Mouse (Mus musculus) olfactory bulb, adult 2 months (tissue): ENCODE results near the gene Atp2a3.

Experiments
- CTCF ChIP-seq: fragments of 200-500 bp; IDR thresholded peaks from 2 replicates; pipeline ENCODE4 v1.5.1; 2012; ENCODE audit warnings: low read depth, mild to moderate bottlenecking, low read length, moderate library complexity; ENCODE audit not compliant: insufficient read depth
- POLR2A ChIP-seq: fragments of 200-500 bp; IDR thresholded peaks from 2 replicates; pipeline ENCODE4 v1.6.1; 2012; ENCODE audit warnings: mild to moderate bottlenecking, low read depth, low read length, moderate library complexity; ENCODE audit not compliant: insufficient read depth

GRCm38 (mm10) chr11:73006377-73006776 is 45.4 kb downstream of the Atp2a3 start:
- TF ChIP-seq CTCF = no peak
- TF ChIP-seq POLR2A = no peak
